Mouse (Mus musculus): ENCODE results near the gene Hectd4. TPM values are rescaled to one million over a fixed set of nuclear protein-coding genes. Genes with fewer than 3 reads are reported as not detected.

Gene Hectd4
- polyA plus RNA-seq, 1 experiment from 2014 or later = 6.5 TPM

GRCm38 (mm10) chr5:121189182-121189581, 30.8 kb upstream of the Hectd4 start:
- ATAC-seq (ENCODE audit: insufficient number of reproducible peaks, low FRiP score, low TSS enrichment, low read depth) = no peak
- Histone ChIP-seq H3K27me3 (ENCODE audit: control insufficient read depth, insufficient read depth, low read length) (no peaks in the 10 kb centered on the region), H3K36me3 (ENCODE audit: control insufficient read depth, insufficient read depth, low read length) (no peaks in the 10 kb centered on the region), H3K9me3 (ENCODE audit: control insufficient read depth, low read length) (no peaks in the 10 kb centered on the region), H3K4me1 (ENCODE audit: control insufficient read depth, insufficient read depth, low read length) (peaks cover 9% of the 10 kb centered on the region; the same call in 1 of the 2 replicates), H3K4me3 (ENCODE audit: low read depth, low read length) (no peak overlapping the region), H3K4me2 (ENCODE audit: low read depth, severe bottlenecking) (no peak overlapping the region), H3K9ac (ENCODE audit: low read length) (no peak overlapping the region), H3K27ac (replicated peaks; ENCODE audit: low read depth, low read length) (no peak overlapping the region)
- 88% methylated on average over 9 of the region's 9 CpGs for WGBS
- no peak for DNase-seq (ENCODE audit: low spot score)

GRCm38 (mm10) chr5:121190210-121190835, 29.7 kb upstream of the Hectd4 start:
- H3K4me1 ChIP-seq (ENCODE audit: control insufficient read depth, insufficient read depth, low read length) = peaks cover 9% of the 10 kb centered on the region; the same call in 1 of the 2 replicates
- H3K9me3 ChIP-seq (ENCODE audit: control insufficient read depth, low read length) = no peaks in the 10 kb centered on the region
- 31% methylated on average over 21 of the region's 21 CpGs for WGBS
- H3K4me3 ChIP-seq (ENCODE audit: low read depth, low read length) = peak overlapping the region; percentile 95
- no peak for ATAC-seq (ENCODE audit: insufficient number of reproducible peaks, low FRiP score, low TSS enrichment, low read depth)
- H3K27me3 ChIP-seq (ENCODE audit: control insufficient read depth, insufficient read depth, low read length) = no peaks in the 10 kb centered on the region
- no peaks in the 10 kb centered on the region for H3K36me3 ChIP-seq (ENCODE audit: control insufficient read depth, insufficient read depth, low read length)
- no peak overlapping the region for H3K27ac ChIP-seq (replicated peaks; ENCODE audit: low read depth, low read length)
- DNase-seq (ENCODE audit: low spot score) = no peak
- H3K9ac ChIP-seq (ENCODE audit: low read length) = peak overlapping the region; percentile 94
- peak overlapping the region; percentile 85 for H3K4me2 ChIP-seq (ENCODE audit: low read depth, severe bottlenecking)

- H3K9me3 ChIP-seq (ENCODE audit: control insufficient read depth, low read length) = no peaks in the 10 kb centered on the region
- H3K4me2 ChIP-seq (ENCODE audit: low read depth, severe bottlenecking) = peak within 1 kb of the TSS; percentile 85
- ATAC-seq (ENCODE audit: insufficient number of reproducible peaks, low FRiP score, low TSS enrichment, low read depth) (peak; percentile 93), DNase-seq (ENCODE audit: low spot score) (peak; percentile 93)
- H3K27ac ChIP-seq (replicated peaks; ENCODE audit: low read depth, low read length) = peak within 1 kb of the TSS; percentile 51; the same call in 1 of the 2 replicates
- H3K9ac ChIP-seq (ENCODE audit: low read length) = peak within 1 kb of the TSS; percentile 94
- H3K36me3 ChIP-seq (ENCODE audit: control insufficient read depth, insufficient read depth, low read length) = no peaks in the 10 kb centered on the region
- under 1% methylated on average over 64 of the region's 98 CpGs for WGBS
- peak within 1 kb of the TSS; percentile 95 for H3K4me3 ChIP-seq (ENCODE audit: low read depth, low read length)
- peaks cover 8% of the 10 kb centered on the region; the same call in 1 of the 2 replicates for H3K4me1 ChIP-seq (ENCODE audit: control insufficient read depth, insufficient read depth, low read length)
- H3K27me3 ChIP-seq (ENCODE audit: control insufficient read depth, insufficient read depth, low read length) = no peaks in the 10 kb centered on the region
These were observed 29.0 kb upstream of the Hectd4 start, which contains the start of gene Ptpn11 for GRCm38 (mm10) chr5:121190836-121191583. TSS of gene Ptpn11 (minus strand) at chr5:121191397.

- Histone ChIP-seq H3K36me3 (ENCODE audit: control insufficient read depth, insufficient read depth, low read length) (no peaks in the 10 kb centered on the region), H3K27me3 (ENCODE audit: control insufficient read depth, insufficient read depth, low read length) (no peaks in the 10 kb centered on the region), H3K9me3 (ENCODE audit: control insufficient read depth, low read length) (no peaks in the 10 kb centered on the region), H3K4me1 (ENCODE audit: control insufficient read depth, insufficient read depth, low read length) (peaks cover 5% of the 10 kb centered on the region; the same call in 1 of the 2 replicates), H3K9ac (ENCODE audit: low read length) (peak overlapping the region; percentile 94), H3K4me2 (ENCODE audit: low read depth, severe bottlenecking) (peak overlapping the region; percentile 85), H3K27ac (replicated peaks; ENCODE audit: low read depth, low read length) (no peak overlapping the region), H3K4me3 (ENCODE audit: low read depth, low read length) (peak overlapping the region; percentile 95)
- DNase-seq (ENCODE audit: low spot score) (no peak), ATAC-seq (ENCODE audit: insufficient number of reproducible peaks, low FRiP score, low TSS enrichment, low read depth) (peak; percentile 8; the same call in 1 of the 2 replicates)
- 9% methylated on average over 17 of the region's 17 CpGs for WGBS
These were observed 28.5 kb upstream of the Hectd4 start for GRCm38 (mm10) chr5:121191584-121191906.

GRCm38 (mm10) chr5:121194173-121194572, 25.8 kb upstream of the Hectd4 start:
- no peak for DNase-seq (ENCODE audit: low spot score)
- H3K27ac ChIP-seq (replicated peaks; ENCODE audit: low read depth, low read length) = no peak overlapping the region
- H3K4me1 ChIP-seq (ENCODE audit: control insufficient read depth, insufficient read depth, low read length) = peaks cover 4% of the 10 kb centered on the region; the same call in 1 of the 2 replicates
- no peak for ATAC-seq (ENCODE audit: insufficient number of reproducible peaks, low FRiP score, low TSS enrichment, low read depth)
- no peak overlapping the region for H3K4me3 ChIP-seq (ENCODE audit: low read depth, low read length)
- H3K27me3 ChIP-seq (ENCODE audit: control insufficient read depth, insufficient read depth, low read length) = no peaks in the 10 kb centered on the region
- H3K9me3 ChIP-seq (ENCODE audit: control insufficient read depth, low read length) = no peaks in the 10 kb centered on the region
- 27% methylated on average over 1 of the region's 1 CpGs for WGBS
- H3K4me2 ChIP-seq (ENCODE audit: low read depth, severe bottlenecking) = no peak overlapping the region
- no peaks in the 10 kb centered on the region for H3K36me3 ChIP-seq (ENCODE audit: control insufficient read depth, insufficient read depth, low read length)
- H3K9ac ChIP-seq (ENCODE audit: low read length) = no peak overlapping the region

GRCm38 (mm10) chr5:121196764-121197163, 23.3 kb upstream of the Hectd4 start:
- H3K36me3 ChIP-seq (ENCODE audit: control insufficient read depth, insufficient read depth, low read length) = no peaks in the 10 kb centered on the region
- no peak overlapping the region for H3K27ac ChIP-seq (replicated peaks; ENCODE audit: low read depth, low read length)
- DNase-seq (ENCODE audit: low spot score) (no peak), ATAC-seq (ENCODE audit: insufficient number of reproducible peaks, low FRiP score, low TSS enrichment, low read depth) (no peak)
- no peaks in the 10 kb centered on the region for H3K9me3 ChIP-seq (ENCODE audit: control insufficient read depth, low read length)
- H3K4me3 ChIP-seq (ENCODE audit: low read depth, low read length) = no peak overlapping the region
- no peaks in the 10 kb centered on the region for H3K27me3 ChIP-seq (ENCODE audit: control insufficient read depth, insufficient read depth, low read length)
- no peak overlapping the region for H3K9ac ChIP-seq (ENCODE audit: low read length)
- 56% methylated on average over 5 of the region's 5 CpGs for WGBS
- H3K4me1 ChIP-seq (ENCODE audit: control insufficient read depth, insufficient read depth, low read length) = no peaks in the 10 kb centered on the region
- no peak overlapping the region for H3K4me2 ChIP-seq (ENCODE audit: low read depth, severe bottlenecking)

GRCm38 (mm10) chr5:121197337-121197736, 22.7 kb upstream of the Hectd4 start:
- no peaks in the 10 kb centered on the region for H3K9me3 ChIP-seq (ENCODE audit: control insufficient read depth, low read length)
- no peak for ATAC-seq (ENCODE audit: insufficient number of reproducible peaks, low FRiP score, low TSS enrichment, low read depth)
- 80% methylated on average over 2 of the region's 2 CpGs for WGBS
- H3K36me3 ChIP-seq (ENCODE audit: control insufficient read depth, insufficient read depth, low read length) = no peaks in the 10 kb centered on the region
- H3K4me1 ChIP-seq (ENCODE audit: control insufficient read depth, insufficient read depth, low read length) = no peaks in the 10 kb centered on the region
- H3K4me3 ChIP-seq (ENCODE audit: low read depth, low read length) = no peak overlapping the region
- H3K4me2 ChIP-seq (ENCODE audit: low read depth, severe bottlenecking) = no peak overlapping the region
- H3K9ac ChIP-seq (ENCODE audit: low read length) = no peak overlapping the region
- H3K27ac ChIP-seq (replicated peaks; ENCODE audit: low read depth, low read length) = no peak overlapping the region
- no peaks in the 10 kb centered on the region for H3K27me3 ChIP-seq (ENCODE audit: control insufficient read depth, insufficient read depth, low read length)
- DNase-seq (ENCODE audit: low spot score) = no peak

- H3K36me3 ChIP-seq (ENCODE audit: control insufficient read depth, insufficient read depth, low read length) = no peaks in the 10 kb centered on the region
- H3K27ac ChIP-seq (replicated peaks; ENCODE audit: low read depth, low read length) = no peak overlapping the region
- H3K9ac ChIP-seq (ENCODE audit: low read length) = no peak overlapping the region
- DNase-seq (ENCODE audit: low spot score) (no peak), ATAC-seq (ENCODE audit: insufficient number of reproducible peaks, low FRiP score, low TSS enrichment, low read depth) (no peak)
- H3K9me3 ChIP-seq (ENCODE audit: control insufficient read depth, low read length) = no peaks in the 10 kb centered on the region
- H3K27me3 ChIP-seq (ENCODE audit: control insufficient read depth, insufficient read depth, low read length) = no peaks in the 10 kb centered on the region
- no peaks in the 10 kb centered on the region for H3K4me1 ChIP-seq (ENCODE audit: control insufficient read depth, insufficient read depth, low read length)
- H3K4me2 ChIP-seq (ENCODE audit: low read depth, severe bottlenecking) = no peak overlapping the region
- WGBS = 82% methylated on average over 5 of the region's 5 CpGs
- H3K4me3 ChIP-seq (ENCODE audit: low read depth, low read length) = no peak overlapping the region
These were observed 21.6 kb upstream of the Hectd4 start for GRCm38 (mm10) chr5:121198376-121198775.
